Mouse (Mus musculus): ENCODE data around the gene Cngb1. TPM values are rescaled to one million over a fixed set of nuclear protein-coding genes. Genes with fewer than 3 reads are reported as not detected.

Cngb1 gene
- total and polyA plus RNA-seq, 3 experiments: 0.03 TPM; not detected in 2

GRCm38 (mm10) chr8:95221045-95221444 is 85.3 kb downstream of the Cngb1 start:
- no peak for DNase-seq (ENCODE audit: low read depth, low spot score)
- Histone ChIP-seq H3K9me3 (replicated peaks; ENCODE audit: insufficient read depth, low read length) (no peaks in the 10 kb centered on the region), H3K36me3 (ENCODE audit: control insufficient read depth in 1 of 2, insufficient read depth in 2 of 2, low read length in 2 of 2) (peaks cover 0 to 17% of the 10 kb centered on the region in 2 experiments; a peak in 2 of 4 replicates), H3K27me3 (ENCODE audit: control insufficient read depth in 1 of 2, insufficient read depth in 2 of 2, low read length in 2 of 2) (no peaks in the 10 kb centered on the region; a peak in 1 of 4 replicates), H3K79me2 (ENCODE audit: control insufficient read depth, insufficient read depth, low read length, poor library complexity) (no peaks in the 10 kb centered on the region), H3K9ac (ENCODE audit: control insufficient read depth, low read depth, low read length, poor library complexity, severe bottlenecking) (no peak overlapping the region), H3K4me3 (ENCODE audit: control insufficient read depth in 1 of 2, insufficient read depth in 1 of 2, low read depth in 2 of 2, low read length in 2 of 2) (no peak overlapping the region), H3K27ac (ENCODE audit: control insufficient read depth, low read depth, low read length) (no peak overlapping the region), H3K4me1 (ENCODE audit: control insufficient read depth in 1 of 2, insufficient read depth in 2 of 2, low read length in 2 of 2) (peaks cover 14 to 22% of the 10 kb centered on the region in 2 experiments; a peak in 3 of 4 replicates)
- TF ChIP-seq USF2 (IDR thresholded peaks at IDR 0.05; ENCODE audit: borderline replicate concordance in 1 of 2, insufficient read depth in 1 of 2, low read depth in 1 of 2, low read length in 2 of 2): no peak
- no peak for TF ChIP-seq POLR2AphosphoS2 (IDR thresholded peaks at IDR 0.05; ENCODE audit: low read length)
- no peak for TF ChIP-seq NRF1 (IDR thresholded peaks at IDR 0.05; ENCODE audit: insufficient read depth, low read depth, low read length, poor library complexity, severe bottlenecking)
- TF ChIP-seq CHD2 (IDR thresholded peaks at IDR 0.05; ENCODE audit: low read length): no peak
- TF ChIP-seq E2F4 (IDR thresholded peaks at IDR 0.05; ENCODE audit: borderline replicate concordance, low read depth, low read length): no peak
- no peak for TF ChIP-seq MEF2A (IDR thresholded peaks at IDR 0.05; ENCODE audit: extremely low read depth, insufficient replicate concordance, low read depth, low read length, poor library complexity, severe bottlenecking)
- TF ChIP-seq ELF1 (IDR thresholded peaks at IDR 0.05; ENCODE audit: low read depth, low read length): no peak
- no peak for TF ChIP-seq HCFC1 (IDR thresholded peaks at IDR 0.05; ENCODE audit: low read depth, low read length)
- TF ChIP-seq KAT2A (conservative IDR thresholded peaks at IDR 0.05; ENCODE audit: low read depth, low read length): no peak

DNA sequence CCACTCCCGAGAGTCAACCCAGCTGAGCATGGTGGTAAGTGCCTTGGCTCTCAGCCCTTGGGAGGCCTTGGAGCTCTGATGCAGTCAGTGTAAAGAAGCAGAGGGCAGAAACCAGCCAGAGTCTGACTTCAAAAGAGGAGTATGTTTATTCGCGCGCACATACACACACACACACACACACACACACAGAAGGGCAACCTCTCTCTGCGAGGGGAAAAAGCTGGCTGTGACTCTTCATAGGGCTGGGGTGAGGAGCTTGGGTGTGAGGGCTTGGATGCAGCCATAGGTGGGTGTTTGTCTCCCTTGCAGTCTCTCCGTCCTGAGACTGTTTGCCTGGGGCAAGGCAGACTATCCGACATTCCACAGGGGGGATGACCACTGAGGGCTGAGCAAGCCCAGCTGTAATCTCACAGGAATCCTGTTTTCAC is 85.8 kb downstream of the Cngb1 start:
- no peak overlapping the region for H3K4me3 ChIP-seq (ENCODE audit: control insufficient read depth in 1 of 2, insufficient read depth in 1 of 2, low read depth in 2 of 2, low read length in 2 of 2)
- peaks cover 0 to 15% of the 10 kb centered on the region in 2 experiments; a peak in 2 of 4 replicates for H3K36me3 ChIP-seq (ENCODE audit: control insufficient read depth in 1 of 2, insufficient read depth in 2 of 2, low read length in 2 of 2)
- H3K79me2 ChIP-seq (ENCODE audit: control insufficient read depth, insufficient read depth, low read length, poor library complexity): no peaks in the 10 kb centered on the region
- no peaks in the 10 kb centered on the region for H3K9me3 ChIP-seq (replicated peaks; ENCODE audit: insufficient read depth, low read length)
- no peak overlapping the region for H3K9ac ChIP-seq (ENCODE audit: control insufficient read depth, low read depth, low read length, poor library complexity, severe bottlenecking)
- no peak overlapping the region for H3K27ac ChIP-seq (ENCODE audit: control insufficient read depth, low read depth, low read length)
- no peaks in the 10 kb centered on the region; a peak in 1 of 4 replicates for H3K27me3 ChIP-seq (ENCODE audit: control insufficient read depth in 1 of 2, insufficient read depth in 2 of 2, low read length in 2 of 2)
- no peak for DNase-seq (ENCODE audit: low read depth, low spot score)
- TF ChIP-seq USF1 (IDR thresholded peaks at IDR 0.05; ENCODE audit: low read depth, low read length) (no peak), POLR2A (IDR thresholded peaks at IDR 0.05; ENCODE audit: control insufficient read depth in 1 of 2, insufficient read depth in 1 of 2, low read depth in 1 of 2, low read length in 2 of 2, poor library complexity in 1 of 2) (no peak), MAX (IDR thresholded peaks at IDR 0.05; ENCODE audit: low read length) (no peak), NRF1 (IDR thresholded peaks at IDR 0.05; ENCODE audit: insufficient read depth, low read depth, low read length, poor library complexity, severe bottlenecking) (no peak), TBP (IDR thresholded peaks at IDR 0.05; ENCODE audit: low read depth, low read length) (no peak), ZKSCAN1 (IDR thresholded peaks at IDR 0.05; ENCODE audit: low read depth, low read length) (no peak), ELF1 (IDR thresholded peaks at IDR 0.05; ENCODE audit: low read depth, low read length) (no peak), RCOR1 (IDR thresholded peaks at IDR 0.05; ENCODE audit: low read depth, low read length) (no peak), CHD2 (IDR thresholded peaks at IDR 0.05; ENCODE audit: low read length) (no peak), KAT2A (conservative IDR thresholded peaks at IDR 0.05; ENCODE audit: low read depth, low read length) (no peak), E2F4 (IDR thresholded peaks at IDR 0.05; ENCODE audit: borderline replicate concordance, low read depth, low read length) (no peak), SMC3 (IDR thresholded peaks at IDR 0.05; ENCODE audit: low read depth, low read length) (no peak), POLR2AphosphoS5 (IDR thresholded peaks at IDR 0.05; ENCODE audit: borderline replicate concordance, low read depth, low read length) (no peak), USF2 (IDR thresholded peaks at IDR 0.05; ENCODE audit: borderline replicate concordance in 1 of 2, insufficient read depth in 1 of 2, low read depth in 1 of 2, low read length in 2 of 2) (no peak), MYB (IDR thresholded peaks at IDR 0.05; ENCODE audit: low read depth, low read length) (no peak), ZC3H11A (IDR thresholded peaks at IDR 0.05; ENCODE audit: low read depth, low read length) (no peak), TCF12 (IDR thresholded peaks at IDR 0.05; ENCODE audit: low read depth, low read length) (no peak), BHLHE40 (IDR thresholded peaks at IDR 0.05; ENCODE audit: borderline replicate concordance, low read depth, low read length) (no peak)
- peaks cover 10 to 18% of the 10 kb centered on the region in 2 experiments; a peak in 3 of 4 replicates for H3K4me1 ChIP-seq (ENCODE audit: control insufficient read depth in 1 of 2, insufficient read depth in 2 of 2, low read length in 2 of 2)
